Mouse (Mus musculus): ENCODE data around the gene Ptcd1. TPM values are rescaled to one million over a fixed set of nuclear protein-coding genes. Genes with fewer than 3 reads are reported as not detected.

Gene Ptcd1
- 2.6 TPM for polyA plus RNA-seq (2014; fragmentation: Illumina TruSeq; extraction: RNeasy Lipid Tissue Mini Kit (QIAGEN cat#74804); ENCODE audit: low read depth, low replicate concordance)

GRCm38 (mm10) chr5:145166536-145167305 is at the start of gene Ptcd1, which contains the start of gene Cpsf4:
Gene Ptcd1 (minus strand): TSS chr5:145167108.
Gene Cpsf4 (plus strand): TSS chr5:145167213.

DNA sequence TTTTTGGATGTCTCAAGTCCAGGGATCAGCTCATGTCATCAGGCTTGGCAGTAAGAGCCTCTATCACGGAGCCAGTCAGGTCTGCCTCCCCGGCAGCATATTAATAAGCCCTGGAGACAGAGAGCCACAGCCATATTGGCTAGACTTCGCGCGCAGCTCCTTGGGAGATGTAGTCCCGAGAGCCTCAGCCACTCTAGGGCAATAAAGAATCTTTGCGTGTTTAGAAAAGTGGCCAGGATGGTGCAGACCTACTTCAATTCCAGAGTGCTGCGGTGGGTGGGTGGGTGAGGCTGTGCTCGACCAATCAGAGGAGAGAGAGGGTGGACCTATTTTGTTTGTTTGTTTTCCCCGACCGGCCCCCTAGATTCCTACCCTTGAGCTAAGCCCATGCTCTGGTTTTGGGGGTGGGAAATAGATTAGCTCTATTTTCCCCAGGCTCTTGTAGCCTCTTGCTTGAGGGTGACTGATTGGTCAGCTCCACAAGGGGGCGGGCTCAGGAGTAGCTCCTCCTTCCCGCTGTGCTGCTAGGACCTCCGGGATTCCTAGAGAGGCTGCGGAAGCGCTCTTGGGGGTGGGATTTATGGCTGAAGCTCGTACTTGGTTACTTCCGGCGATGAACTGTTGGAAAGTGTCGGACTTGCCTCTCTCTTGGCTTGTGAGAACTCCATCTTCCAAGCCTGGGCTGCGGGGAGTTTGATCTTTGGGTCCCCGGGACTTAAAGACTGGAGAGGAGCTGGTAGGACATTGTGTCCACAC is 37.2 kb upstream of the Ptcd1 start, which contains the start of gene Zkscan5:
Gene Zkscan5 (plus strand): TSS at position 627 of the 756 bp plus-strand sequence.

GRCm38 (mm10) chr5:145201321-145201991 is 34.5 kb upstream of the Ptcd1 start, which contains the start of gene Zkscan14:
Gene Zkscan14 (minus strand): TSS chr5:145201868.

DNA sequence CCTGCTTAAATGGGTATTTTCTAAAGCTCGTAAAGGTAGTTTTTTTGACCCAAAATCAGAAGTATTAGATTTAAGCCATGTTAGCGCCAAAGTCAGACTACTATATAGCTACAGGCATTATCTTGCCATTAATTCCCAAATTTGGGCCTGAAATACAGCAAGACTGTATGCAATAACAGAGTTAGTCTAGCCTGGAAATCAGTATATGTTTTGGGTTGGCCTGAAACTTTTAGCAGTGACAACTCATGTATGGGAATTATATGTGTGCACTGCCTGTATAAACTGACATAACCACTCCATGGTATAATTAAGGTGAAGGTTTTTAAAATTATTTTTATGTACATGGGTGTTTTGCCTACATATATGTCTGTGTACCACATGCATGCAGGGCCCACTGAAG is 25.1 kb upstream of the Ptcd1 start, which contains the start of gene Atp5j2:
Gene Atp5j2 (minus strand): TSS at position 101 of the 400 bp plus-strand sequence.

GRCm38 (mm10) chr5:145139571-145140519 is 27.1 kb downstream of the Ptcd1 start, which contains the start of the genes Pdap1 and Bud31:
Gene Pdap1 (minus strand): TSS chr5:145140238.
Gene Bud31 (plus strand): TSS chr5:145140362.

DNA sequence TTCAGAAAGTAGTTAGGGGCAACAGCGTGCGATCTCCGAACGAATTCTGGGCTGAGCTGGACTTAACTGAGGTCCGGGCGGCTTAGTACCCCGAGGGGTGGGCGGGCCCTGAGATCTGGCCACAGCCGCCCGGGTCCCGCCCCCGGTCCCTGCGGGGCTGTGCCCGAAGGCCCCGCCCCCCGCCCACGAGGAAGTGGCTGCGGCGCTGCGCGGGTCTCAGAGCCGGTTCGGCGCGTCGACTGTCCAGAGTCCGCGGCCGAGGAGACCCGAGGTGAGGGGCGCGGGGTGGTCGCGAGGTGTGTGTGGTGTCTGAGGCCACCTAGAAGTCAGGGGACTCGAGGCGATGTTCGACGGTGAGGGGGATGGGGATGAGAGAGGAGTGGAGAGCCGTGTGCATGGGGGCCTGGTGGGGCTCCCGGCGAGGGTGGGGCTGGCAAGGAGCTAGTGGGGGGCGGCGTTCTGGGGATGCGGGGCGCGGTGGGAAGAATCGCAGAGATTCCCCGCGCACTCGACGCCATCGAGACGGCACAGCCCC is 52.8 kb downstream of the Ptcd1 start, which contains the start of gene Arpc1b:
Gene Arpc1b (plus strand): TSS at position 145 of the 535 bp plus-strand sequence.

Other genes starting within 250 kb of the Ptcd1 start
- gene Smurf1, start 201.3 kb downstream of the Ptcd1 start, polyA plus RNA-seq (2014; fragmentation: Illumina TruSeq; extraction: RNeasy Lipid Tissue Mini Kit (QIAGEN cat#74804); ENCODE audit: low read depth, low replicate concordance): 9.8 TPM
- not detected for gene Gm4871, start 134.4 kb downstream of the Ptcd1 start, polyA plus RNA-seq (2014; fragmentation: Illumina TruSeq; extraction: RNeasy Lipid Tissue Mini Kit (QIAGEN cat#74804); ENCODE audit: low read depth, low replicate concordance)
- not detected for gene 1700018F24Rik, start 124.1 kb downstream of the Ptcd1 start, polyA plus RNA-seq (2014; fragmentation: Illumina TruSeq; extraction: RNeasy Lipid Tissue Mini Kit (QIAGEN cat#74804); ENCODE audit: low read depth, low replicate concordance)
- 26.4 TPM for gene Arpc1a, start 83.3 kb downstream of the Ptcd1 start, polyA plus RNA-seq (2014; fragmentation: Illumina TruSeq; extraction: RNeasy Lipid Tissue Mini Kit (QIAGEN cat#74804); ENCODE audit: low read depth, low replicate concordance)
- gene Kpna7, start 83.1 kb downstream of the Ptcd1 start, polyA plus RNA-seq (2014; fragmentation: Illumina TruSeq; extraction: RNeasy Lipid Tissue Mini Kit (QIAGEN cat#74804); ENCODE audit: low read depth, low replicate concordance): not detected
- 37.3 TPM for gene Arpc1b, start 52.9 kb downstream of the Ptcd1 start, polyA plus RNA-seq (2014; fragmentation: Illumina TruSeq; extraction: RNeasy Lipid Tissue Mini Kit (QIAGEN cat#74804); ENCODE audit: low read depth, low replicate concordance)
- 37.3 TPM for gene Pdap1, start 26.9 kb downstream of the Ptcd1 start, polyA plus RNA-seq (2014; fragmentation: Illumina TruSeq; extraction: RNeasy Lipid Tissue Mini Kit (QIAGEN cat#74804); ENCODE audit: low read depth, low replicate concordance)
- 293 TPM for gene Bud31, start 26.7 kb downstream of the Ptcd1 start, polyA plus RNA-seq (2014; fragmentation: Illumina TruSeq; extraction: RNeasy Lipid Tissue Mini Kit (QIAGEN cat#74804); ENCODE audit: low read depth, low replicate concordance)
- gene Cpsf4, start 105 bp upstream of the Ptcd1 start, polyA plus RNA-seq (2014; fragmentation: Illumina TruSeq; extraction: RNeasy Lipid Tissue Mini Kit (QIAGEN cat#74804); ENCODE audit: low read depth, low replicate concordance): 1.9 TPM
- gene Atp5j2, start 25.0 kb upstream of the Ptcd1 start, polyA plus RNA-seq (2014; fragmentation: Illumina TruSeq; extraction: RNeasy Lipid Tissue Mini Kit (QIAGEN cat#74804); ENCODE audit: low read depth, low replicate concordance): 22.8 TPM
- 2.2 TPM for gene Zkscan14, start 34.8 kb upstream of the Ptcd1 start, polyA plus RNA-seq (2014; fragmentation: Illumina TruSeq; extraction: RNeasy Lipid Tissue Mini Kit (QIAGEN cat#74804); ENCODE audit: low read depth, low replicate concordance)
- gene Zkscan5, start 37.5 kb upstream of the Ptcd1 start, polyA plus RNA-seq (2014; fragmentation: Illumina TruSeq; extraction: RNeasy Lipid Tissue Mini Kit (QIAGEN cat#74804); ENCODE audit: low read depth, low replicate concordance): 7.8 TPM
- 149 TPM for gene Zfp655, start 64.6 kb upstream of the Ptcd1 start, polyA plus RNA-seq (2014; fragmentation: Illumina TruSeq; extraction: RNeasy Lipid Tissue Mini Kit (QIAGEN cat#74804); ENCODE audit: low read depth, low replicate concordance)
- gene Zscan25, start 113.4 kb upstream of the Ptcd1 start, polyA plus RNA-seq (2014; fragmentation: Illumina TruSeq; extraction: RNeasy Lipid Tissue Mini Kit (QIAGEN cat#74804); ENCODE audit: low read depth, low replicate concordance): 0.41 TPM
- gene Cyp3a57, start 178.2 kb upstream of the Ptcd1 start, polyA plus RNA-seq (2014; fragmentation: Illumina TruSeq; extraction: RNeasy Lipid Tissue Mini Kit (QIAGEN cat#74804); ENCODE audit: low read depth, low replicate concordance): not detected